Mouse (Mus musculus): ENCODE measurements around the gene Fasn.
"Not testable (repeated sequence)": the region's sequence is repeated elsewhere in the genome, so short reads cannot be mapped to it uniquely, and the experiment has no call there.

Gene Fasn

DNA sequence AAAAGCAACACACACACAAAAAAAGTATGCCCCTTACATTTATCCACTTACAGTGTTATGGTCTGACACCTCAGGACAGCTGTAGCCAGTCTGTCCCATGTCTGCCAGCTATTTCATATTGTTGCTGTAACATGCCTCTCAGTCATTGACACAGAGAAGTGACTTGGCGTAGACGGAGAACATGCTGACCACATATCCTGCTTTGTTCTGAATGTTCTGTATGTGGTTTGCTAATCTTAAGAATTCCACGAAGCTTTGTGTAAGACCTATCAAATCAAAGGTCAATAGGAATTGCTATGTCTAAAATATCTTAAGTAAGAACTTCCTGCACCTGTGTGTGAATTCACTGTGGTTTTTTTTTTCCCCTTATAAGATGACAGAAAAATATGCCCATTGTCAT, 26.1 kb downstream of the Fasn start:
- DNase-seq (ENCODE audit: inconsistent ontology term), result no peak

DNA sequence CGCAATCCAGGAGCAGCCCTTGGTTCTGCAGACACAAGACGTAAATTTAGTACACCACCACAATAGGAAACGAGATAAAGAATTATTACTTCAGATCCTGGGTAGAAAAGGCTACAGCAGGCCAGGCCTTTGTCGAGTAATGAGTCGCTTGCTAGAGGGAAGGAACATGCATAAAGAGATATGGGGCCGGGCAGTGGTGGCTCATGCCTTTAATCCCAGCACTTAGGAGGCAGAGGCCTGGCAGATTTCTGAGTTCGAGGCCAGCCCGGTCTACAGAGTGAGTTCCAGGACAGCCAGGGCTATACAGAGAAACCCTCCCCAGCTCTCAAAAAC, 27.8 kb downstream of the Fasn start:
- no peak for DNase-seq (ENCODE audit: inconsistent ontology term)

DNA sequence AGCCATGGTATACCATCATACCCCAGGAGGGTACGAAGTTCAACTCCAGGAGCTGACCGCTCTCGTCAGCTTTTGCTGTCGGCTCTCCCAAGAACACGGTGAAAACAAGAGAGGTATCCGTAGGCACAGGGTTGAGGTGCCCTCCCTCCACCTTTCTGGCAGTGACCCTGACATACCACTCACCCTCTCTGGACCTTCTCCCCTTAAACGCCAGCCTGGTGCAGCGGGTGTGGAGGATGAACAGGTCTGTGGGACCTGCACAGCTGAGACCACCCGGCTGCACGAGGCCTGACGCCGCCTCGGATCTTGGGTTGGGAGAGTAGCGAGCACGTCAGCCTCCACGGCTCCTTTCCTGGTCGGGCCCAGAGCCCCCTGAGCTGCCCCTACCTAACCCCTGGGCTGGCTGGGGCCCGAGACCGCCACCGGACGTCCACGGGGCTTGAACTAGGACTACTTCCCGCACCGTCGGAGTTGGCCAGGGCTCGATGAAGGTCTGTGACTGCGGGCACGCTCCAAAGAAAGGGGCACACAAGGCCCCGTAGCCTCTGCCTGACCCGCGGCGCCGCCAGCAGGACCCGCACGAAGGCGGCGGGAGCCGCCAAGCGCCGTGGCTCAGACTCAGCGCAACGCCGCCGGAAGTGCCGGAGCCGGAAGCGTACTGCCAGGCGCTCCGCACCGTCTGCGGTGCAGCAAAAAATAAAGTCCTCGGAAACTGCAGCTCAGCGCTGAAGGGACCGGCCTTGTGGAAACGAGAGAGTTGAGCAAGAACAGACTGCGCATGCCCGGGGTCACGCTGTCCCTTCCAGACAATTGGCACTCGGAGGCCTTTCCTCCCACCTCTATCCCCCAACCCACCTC, 28.4 kb downstream of the Fasn start, which contains the start of gene Dus1l:
TSS of gene Dus1l (minus strand) at position 648 of the 858 bp plus-strand sequence.
- peak; percentile 90 for DNase-seq (ENCODE audit: inconsistent ontology term)

- no peak for DNase-seq (ENCODE audit: inconsistent ontology term)
Measured at GRCm38 (mm10) chr11:120792652-120793051, 31.7 kb downstream of the Fasn start.

DNA sequence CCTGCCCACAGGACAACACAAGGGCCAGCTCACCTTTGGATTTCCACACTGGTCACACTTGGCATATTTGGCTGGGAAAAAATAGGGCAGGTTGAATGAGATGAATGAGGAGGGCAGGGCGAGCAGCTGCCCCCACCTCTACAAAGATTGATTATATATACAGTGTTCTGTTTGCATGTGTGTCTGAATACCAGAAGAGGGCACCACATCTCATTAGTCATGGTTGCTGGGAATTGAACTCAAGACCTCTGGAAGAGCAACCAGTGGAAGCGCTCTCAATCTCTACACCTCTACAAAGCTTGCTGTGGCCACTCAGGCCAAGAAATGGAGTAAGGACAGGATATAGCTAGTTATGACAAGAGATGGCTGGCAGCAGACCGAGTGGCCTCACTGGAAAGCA, 34.5 kb downstream of the Fasn start:
- DNase-seq (ENCODE audit: inconsistent ontology term), result no peak

- DNase-seq (ENCODE audit: inconsistent ontology term), result no peak
Measured at GRCm38 (mm10) chr11:120789355-120789754, 35.0 kb downstream of the Fasn start.

DNA sequence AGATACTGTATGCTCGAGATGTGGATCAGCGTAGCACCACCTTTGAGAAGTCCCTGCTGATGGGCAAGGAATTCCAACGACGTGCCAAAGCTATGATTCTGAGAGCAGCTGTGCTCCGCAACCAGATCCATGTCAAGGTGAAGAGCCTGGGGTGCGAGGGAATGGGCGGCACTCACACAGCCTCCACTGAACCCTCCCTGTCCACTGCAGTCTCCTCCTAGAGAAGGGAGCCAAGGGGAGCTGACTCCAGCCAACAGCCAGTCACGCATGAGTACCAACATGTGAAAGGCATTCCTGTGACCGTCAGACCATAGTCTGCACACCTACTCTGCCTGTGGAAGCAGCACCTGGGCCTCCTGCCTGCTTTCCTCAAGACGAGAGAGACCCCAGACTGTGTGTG, 35.9 kb downstream of the Fasn start:
- DNase-seq (ENCODE audit: inconsistent ontology term), result not testable (repeated sequence)

GRCm38 (mm10) chr11:120785145-120785544, 39.2 kb downstream of the Fasn start:
- DNase-seq (ENCODE audit: inconsistent ontology term), result no peak

DNA sequence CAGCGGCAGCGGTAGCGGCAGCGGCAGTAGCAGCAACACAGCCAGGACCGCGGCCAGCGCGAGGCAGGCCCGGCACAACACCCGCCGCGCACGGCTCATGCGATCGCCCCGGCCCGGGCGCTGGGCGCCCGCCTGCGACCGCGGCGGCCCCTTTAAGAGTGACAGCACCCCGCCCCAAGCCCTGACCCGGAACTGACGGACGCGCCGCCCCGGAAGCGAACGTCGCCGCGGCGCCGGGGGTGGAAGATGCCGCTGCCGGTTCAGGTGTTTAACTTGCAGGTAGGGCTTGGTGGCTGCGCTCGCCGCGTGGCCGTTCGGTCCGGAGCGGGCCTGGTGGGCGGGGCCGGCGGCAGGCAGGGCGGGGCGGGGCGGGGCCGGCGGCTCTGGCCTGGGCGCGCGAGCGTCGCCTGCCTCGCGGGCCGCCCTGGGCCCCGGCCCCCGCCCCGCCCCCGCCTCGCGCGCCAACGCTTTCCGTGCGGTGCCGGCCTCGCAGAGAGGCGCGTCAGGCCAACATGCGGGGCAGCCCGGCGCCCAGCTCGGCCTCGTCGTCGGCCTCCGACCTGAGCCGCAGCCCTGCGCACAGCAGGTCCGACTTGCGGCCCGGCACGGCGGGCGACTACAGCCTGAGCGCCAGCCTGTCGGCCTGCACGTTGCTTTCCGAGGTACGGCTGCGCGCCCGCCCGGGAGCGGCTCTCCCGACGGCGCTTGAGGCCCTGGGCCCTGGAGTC, 40.1 kb downstream of the Fasn start, which contains the start of the genes Rfng and Gps1:
TSS of gene Rfng (minus strand) at position 144 of the 728 bp plus-strand sequence.
TSS of gene Gps1 (plus strand) at position 209 of the 728 bp plus-strand sequence.
- peak; percentile 79 for DNase-seq (ENCODE audit: inconsistent ontology term)

DNA sequence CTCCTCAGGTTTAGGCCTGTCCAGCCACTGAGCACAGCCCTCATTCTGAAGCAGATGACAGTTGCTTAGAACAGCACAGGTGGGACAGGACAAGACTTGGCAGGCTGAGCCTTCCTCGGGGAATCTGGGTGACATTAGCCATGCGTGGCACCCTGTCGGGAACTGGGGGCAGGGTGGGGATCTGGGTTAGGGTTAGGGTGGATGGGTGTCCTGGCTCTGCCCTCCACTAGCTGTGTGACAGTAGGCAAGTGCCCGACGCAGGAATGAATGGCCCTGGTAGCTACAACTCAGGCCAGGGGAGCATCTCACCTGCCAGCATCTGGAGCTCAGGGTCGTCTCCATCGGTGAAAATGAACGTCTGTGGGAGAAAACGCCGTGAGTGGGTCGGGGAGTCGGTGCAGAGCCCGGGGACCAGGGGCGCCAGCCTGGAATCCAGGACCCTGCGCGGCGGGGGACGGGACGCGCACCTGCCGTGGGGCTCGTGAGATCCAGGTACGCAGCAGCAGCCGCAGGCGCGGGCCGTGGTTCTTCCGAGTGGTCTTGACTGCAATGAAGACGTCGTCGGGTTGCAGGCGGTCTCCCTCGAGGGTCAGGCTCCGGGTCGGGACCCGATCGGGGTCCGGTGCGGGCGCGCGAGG, 40.8 kb downstream of the Fasn start:
- no peak for DNase-seq (ENCODE audit: inconsistent ontology term)

DNA sequence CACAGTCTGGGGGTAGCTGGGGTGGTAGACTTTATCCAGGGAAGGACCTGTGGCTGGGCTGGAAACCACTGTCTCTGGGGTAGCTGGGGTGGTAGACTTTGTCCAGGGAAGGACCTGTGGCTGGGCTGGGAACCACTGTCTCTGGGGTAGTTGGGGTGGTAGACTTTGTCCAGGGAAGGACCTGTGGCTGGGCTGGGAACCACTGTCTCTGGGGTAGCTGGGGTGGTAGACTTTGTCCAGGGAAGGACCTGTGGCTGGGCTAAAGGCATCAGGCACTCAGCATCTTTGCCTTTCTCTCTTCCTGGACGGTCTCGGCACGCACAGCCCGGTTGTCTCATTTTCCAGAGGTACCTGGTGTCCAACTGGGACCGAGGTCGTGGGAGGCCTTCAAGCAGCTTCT, 43.0 kb downstream of the Fasn start:
- not testable (repeated sequence) for DNase-seq (ENCODE audit: inconsistent ontology term)

GRCm38 (mm10) chr11:120779876-120780275, 44.5 kb downstream of the Fasn start:
- DNase-seq (ENCODE audit: inconsistent ontology term), result no peak

- no peak for DNase-seq (ENCODE audit: inconsistent ontology term)
Measured at GRCm38 (mm10) chr11:120777123-120777522, 47.2 kb downstream of the Fasn start.

DNA sequence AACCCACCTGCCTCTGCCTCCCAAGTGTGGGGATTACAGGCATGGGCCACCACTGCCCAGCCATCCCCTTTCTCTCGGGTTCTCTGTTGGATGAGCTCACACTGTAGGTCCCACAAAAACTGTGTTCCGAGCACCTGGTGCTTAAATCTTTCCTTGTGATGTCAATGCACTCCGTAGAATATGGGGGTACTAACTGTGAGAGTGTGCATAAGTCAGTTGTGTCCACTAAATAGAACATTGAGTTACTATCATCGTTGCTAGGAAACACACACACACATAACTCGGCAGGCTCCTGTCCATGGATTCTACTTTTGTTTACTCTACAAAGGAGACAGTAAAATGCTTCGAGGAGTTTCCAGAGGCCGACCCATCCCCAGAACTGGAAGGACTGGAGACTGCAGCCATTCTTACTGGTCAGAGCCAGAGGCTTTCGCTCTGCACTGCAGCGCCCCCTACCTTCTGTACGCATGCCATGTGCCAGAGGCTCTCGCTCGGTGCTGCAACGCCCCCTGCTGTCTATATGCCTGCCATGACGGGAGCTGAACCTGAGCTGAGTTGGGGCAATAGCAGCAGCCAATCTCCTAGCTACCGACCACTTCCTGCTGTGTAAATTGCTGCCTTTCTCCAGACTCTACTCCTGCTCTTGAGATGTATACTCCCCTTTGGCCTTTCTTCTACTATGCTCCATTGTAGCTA, 48.4 kb downstream of the Fasn start:
- DNase-seq (ENCODE audit: inconsistent ontology term), result peak; percentile 83

DNA sequence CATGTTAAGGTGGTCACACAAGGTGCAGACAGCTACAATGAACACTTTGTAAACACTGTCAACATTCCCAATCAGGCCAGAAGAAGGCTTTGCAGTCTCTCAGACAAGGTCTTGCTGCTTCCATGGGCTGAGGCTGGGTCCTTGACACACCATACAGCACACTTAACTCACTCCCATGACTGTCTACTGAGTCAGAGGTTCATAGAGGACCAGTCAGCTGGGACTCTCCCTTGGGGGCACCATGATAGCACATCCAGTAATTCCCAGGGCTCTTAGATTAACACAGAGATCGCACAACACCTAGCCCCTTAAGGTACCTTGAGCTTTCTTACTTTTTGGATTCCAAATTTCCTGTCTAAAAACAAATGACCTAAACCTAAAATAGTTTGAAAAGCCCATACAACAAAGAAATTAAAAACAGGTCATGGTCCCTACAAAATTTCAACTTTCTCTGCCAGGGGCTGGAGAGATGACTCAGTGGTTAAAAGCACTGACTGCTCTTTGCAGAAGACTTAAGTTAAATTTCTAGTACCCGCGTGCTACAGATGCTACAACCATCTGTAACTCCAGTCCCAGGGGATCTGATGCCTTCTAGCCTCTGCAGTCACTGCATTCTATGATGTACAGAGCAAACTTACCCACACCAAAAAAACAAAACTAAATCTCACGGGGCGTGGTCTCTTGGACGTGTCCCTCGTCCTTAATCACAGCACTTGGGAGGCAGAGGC, 50.7 kb downstream of the Fasn start:
- DNase-seq (ENCODE audit: inconsistent ontology term), result no peak

DNA sequence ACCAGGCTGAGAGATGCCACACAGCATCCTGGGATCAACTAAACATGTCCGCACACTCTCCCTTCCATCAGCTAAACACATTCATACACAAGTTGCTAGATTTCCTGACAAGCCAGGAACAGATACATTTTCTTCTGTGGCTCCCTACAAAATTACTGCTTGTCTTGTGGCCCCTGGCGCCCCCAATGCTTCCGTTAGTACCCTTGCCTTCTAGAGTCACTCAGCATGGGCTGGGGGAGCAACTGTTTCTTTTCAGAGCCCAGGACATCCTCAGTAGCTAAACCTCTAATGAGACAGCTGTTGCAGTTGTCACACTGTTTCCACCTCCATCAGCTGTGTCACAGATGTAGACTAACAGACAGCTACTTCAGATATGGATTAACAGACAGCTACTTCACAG, 51.6 kb downstream of the Fasn start:
- DNase-seq (ENCODE audit: inconsistent ontology term), result no peak

- DNase-seq (ENCODE audit: inconsistent ontology term), result no peak
Measured at GRCm38 (mm10) chr11:120768206-120768605, 56.1 kb downstream of the Fasn start.

DNA sequence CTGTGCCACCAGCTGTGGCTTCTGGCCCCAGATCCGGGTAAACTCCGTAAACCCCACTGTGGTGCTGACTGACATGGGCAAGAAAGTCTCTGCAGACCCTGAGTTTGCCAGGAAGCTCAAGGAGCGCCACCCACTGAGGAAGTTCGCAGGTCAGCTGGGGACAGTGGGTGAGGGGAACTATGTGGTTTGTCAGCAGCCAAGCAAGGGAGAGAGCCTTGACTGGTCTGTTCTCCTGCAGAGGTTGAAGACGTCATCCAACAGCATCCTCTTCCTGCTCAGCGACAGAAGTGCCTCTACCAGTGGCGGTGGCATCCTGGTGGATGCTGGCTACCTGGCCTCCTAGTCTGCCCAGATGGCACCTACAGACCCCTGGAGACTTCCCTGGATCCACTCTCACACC, 57.3 kb downstream of the Fasn start:
- not testable (repeated sequence) for DNase-seq (ENCODE audit: inconsistent ontology term)

DNA sequence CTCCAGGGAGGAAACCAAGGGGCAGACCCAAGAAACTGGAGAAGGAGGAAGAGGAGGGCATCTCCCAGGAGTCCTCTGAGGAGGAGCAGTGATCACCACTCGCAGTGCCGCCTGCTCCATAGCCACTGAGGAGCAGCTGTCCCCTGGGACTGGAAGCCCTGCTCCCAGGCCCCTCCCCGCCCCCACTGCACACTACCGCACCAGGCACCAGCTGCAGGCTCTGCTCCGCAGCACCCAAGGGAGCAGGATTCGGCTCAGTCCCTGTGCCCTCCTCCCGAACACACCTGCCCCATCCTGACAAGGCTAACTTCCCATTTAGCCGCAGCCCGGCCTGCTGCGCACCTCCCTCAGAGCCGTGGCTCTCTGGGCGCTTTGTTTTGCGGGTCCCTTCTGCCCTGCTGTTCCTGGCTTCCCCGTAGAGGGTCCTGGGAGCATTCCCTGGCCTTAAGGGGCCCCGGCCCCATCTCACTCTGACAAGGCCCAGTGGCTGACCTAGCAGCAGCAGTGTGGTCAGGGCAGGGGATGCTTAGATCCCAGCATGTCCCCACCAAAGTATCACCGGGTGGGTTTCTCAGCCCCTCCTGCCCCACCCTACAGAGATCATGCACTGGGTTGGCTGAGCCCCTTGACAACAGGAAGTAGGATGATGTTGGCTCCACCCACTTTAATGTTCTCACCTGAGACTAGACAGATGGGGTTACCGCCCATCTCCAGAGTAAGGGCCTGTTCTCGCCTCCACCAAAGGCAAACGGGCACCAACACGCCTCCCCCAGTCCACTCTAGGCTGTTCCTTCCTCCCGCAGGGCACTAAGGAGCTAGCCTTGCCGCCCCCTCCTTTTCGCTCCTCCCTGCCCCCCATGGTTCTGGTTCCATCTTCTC, 61.0 kb downstream of the Fasn start:
- DNase-seq (ENCODE audit: inconsistent ontology term), result not testable (repeated sequence)

GRCm38 (mm10) chr11:120762672-120763041, 61.7 kb downstream of the Fasn start, which contains the start of gene Hmga1b:
Hmga1b (plus strand) TSS chr11:120762794.
- peak; percentile 13 for DNase-seq (ENCODE audit: inconsistent ontology term)
